Mouse (Mus musculus): ENCODE data around the gene Gm20708. TPM values are rescaled to one million over a fixed set of nuclear protein-coding genes. Genes with fewer than 3 reads are reported as not detected.

The Gm20708 gene
- polyA plus RNA-seq, 1 experiment, result not detected

GRCm38 (mm10) chr11:117769683-117770047 lies 39.8 kb upstream of the Gm20708 start:
- H3K27ac ChIP-seq (ENCODE audit: insufficient read depth, low read depth, low read length), result no peak overlapping the region

GRCm38 (mm10) chr11:117770407-117770806 lies 39.1 kb upstream of the Gm20708 start:
- Histone ChIP-seq H3K27ac (ENCODE audit: insufficient read depth, low read depth, low read length) (no peak overlapping the region), H3K4me3 (ENCODE audit: insufficient read depth, low read depth, low read length) (no peak overlapping the region), H3K4me1 (ENCODE audit: control insufficient read depth, insufficient read depth, low read length) (no peaks in the 10 kb centered on the region; the same call in 1 of the 2 replicates)
- 86% methylated on average over 10 of the region's 10 CpGs for WGBS
- no peak for TF ChIP-seq CTCF (IDR thresholded peaks at IDR 0.05; ENCODE audit: insufficient read depth, low read depth, low read length)
- TF ChIP-seq POLR2A (IDR thresholded peaks at IDR 0.05; ENCODE audit: insufficient read depth, low read depth, low read length), result no peak

More at GRCm38 (mm10) chr11:117769683-117770047, 39.8 kb upstream of the Gm20708 start:
- Histone ChIP-seq H3K4me3 (ENCODE audit: insufficient read depth, low read depth, low read length) (no peak overlapping the region), H3K4me1 (ENCODE audit: control insufficient read depth, insufficient read depth, low read length) (no peaks in the 10 kb centered on the region; the same call in 1 of the 2 replicates)
- TF ChIP-seq CTCF (IDR thresholded peaks at IDR 0.05; ENCODE audit: insufficient read depth, low read depth, low read length) (no peak), POLR2A (IDR thresholded peaks at IDR 0.05; ENCODE audit: insufficient read depth, low read depth, low read length) (no peak)
- 38% methylated on average over 7 of the region's 7 CpGs for WGBS

DNA sequence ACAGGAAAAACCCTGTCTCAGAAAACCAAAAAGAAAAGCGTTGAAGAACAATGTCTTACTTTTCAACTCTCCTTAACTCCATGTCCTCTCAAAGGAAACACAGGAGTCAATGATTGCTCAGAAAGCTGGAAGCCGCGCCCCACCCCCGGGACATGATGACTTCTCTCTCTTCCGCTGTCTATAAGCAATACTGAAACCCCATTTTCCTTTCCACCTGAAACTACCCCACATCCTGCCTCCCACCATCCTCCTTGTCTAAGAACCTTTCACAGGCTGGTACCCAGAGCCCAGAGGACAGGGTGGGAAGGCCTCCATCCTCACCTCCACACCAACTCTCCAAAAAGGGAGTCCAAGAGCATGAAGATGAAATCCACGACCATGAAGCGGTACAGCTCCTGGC lies 37.1 kb upstream of the Gm20708 start:
- Histone ChIP-seq H3K4me3 (ENCODE audit: insufficient read depth, low read depth, low read length) (no peak overlapping the region), H3K27ac (ENCODE audit: insufficient read depth, low read depth, low read length) (no peak overlapping the region), H3K4me1 (ENCODE audit: control insufficient read depth, insufficient read depth, low read length) (no peaks in the 10 kb centered on the region; the same call in 1 of the 2 replicates)
- TF ChIP-seq POLR2A (IDR thresholded peaks at IDR 0.05; ENCODE audit: insufficient read depth, low read depth, low read length), result no peak
- no peak for TF ChIP-seq CTCF (IDR thresholded peaks at IDR 0.05; ENCODE audit: insufficient read depth, low read depth, low read length)
- 94% methylated on average over 7 of the region's 7 CpGs for WGBS

GRCm38 (mm10) chr11:117774925-117775324 lies 34.5 kb upstream of the Gm20708 start:
- Histone ChIP-seq H3K27ac (ENCODE audit: insufficient read depth, low read depth, low read length) (no peak overlapping the region), H3K4me1 (ENCODE audit: control insufficient read depth, insufficient read depth, low read length) (peaks cover 14% of the 10 kb centered on the region), H3K4me3 (ENCODE audit: insufficient read depth, low read depth, low read length) (no peak overlapping the region)
- TF ChIP-seq POLR2A (IDR thresholded peaks at IDR 0.05; ENCODE audit: insufficient read depth, low read depth, low read length), result no peak
- no peak for TF ChIP-seq CTCF (IDR thresholded peaks at IDR 0.05; ENCODE audit: insufficient read depth, low read depth, low read length)
- 93% methylated on average over 10 of the region's 10 CpGs for WGBS

DNA sequence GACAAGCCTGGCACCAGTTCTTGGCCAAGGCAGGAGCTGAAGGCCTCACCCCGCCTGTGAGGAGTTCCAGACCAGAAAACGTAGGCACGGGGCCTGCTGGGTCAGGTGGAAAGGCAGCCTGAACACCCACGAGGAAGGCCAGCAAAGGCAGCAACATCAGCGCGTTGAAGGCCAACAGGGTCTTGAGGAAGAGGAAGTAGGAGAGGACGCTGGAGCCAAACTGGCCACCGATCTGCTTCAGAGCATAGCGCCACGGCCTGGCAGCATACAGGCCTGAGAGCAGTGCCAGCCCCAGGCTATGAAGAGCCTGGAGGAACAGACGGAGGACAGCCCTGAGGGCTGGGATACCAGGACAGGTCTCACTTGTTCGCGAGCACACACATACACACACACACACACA lies 33.9 kb upstream of the Gm20708 start:
- H3K4me1 ChIP-seq (ENCODE audit: control insufficient read depth, insufficient read depth, low read length), result peaks cover 20% of the 10 kb centered on the region
- WGBS, result 89% methylated on average over 13 of the region's 13 CpGs
- TF ChIP-seq CTCF (IDR thresholded peaks at IDR 0.05; ENCODE audit: insufficient read depth, low read depth, low read length) (no peak), POLR2A (IDR thresholded peaks at IDR 0.05; ENCODE audit: insufficient read depth, low read depth, low read length) (no peak)
- no peak overlapping the region for H3K27ac ChIP-seq (ENCODE audit: insufficient read depth, low read depth, low read length)
- no peak overlapping the region for H3K4me3 ChIP-seq (ENCODE audit: insufficient read depth, low read depth, low read length)

GRCm38 (mm10) chr11:117776085-117776792 lies 33.2 kb upstream of the Gm20708 start:
- H3K4me3 ChIP-seq (ENCODE audit: insufficient read depth, low read depth, low read length), result no peak overlapping the region
- no peak overlapping the region for H3K27ac ChIP-seq (ENCODE audit: insufficient read depth, low read depth, low read length)
- WGBS, result 93% methylated on average over 14 of the region's 14 CpGs
- peaks cover 27% of the 10 kb centered on the region for H3K4me1 ChIP-seq (ENCODE audit: control insufficient read depth, insufficient read depth, low read length)
- no peak for TF ChIP-seq CTCF (IDR thresholded peaks at IDR 0.05; ENCODE audit: insufficient read depth, low read depth, low read length)
- TF ChIP-seq POLR2A (IDR thresholded peaks at IDR 0.05; ENCODE audit: insufficient read depth, low read depth, low read length), result no peak

GRCm38 (mm10) chr11:117777111-117777510 lies 32.4 kb upstream of the Gm20708 start:
- TF ChIP-seq CTCF (IDR thresholded peaks at IDR 0.05; ENCODE audit: insufficient read depth, low read depth, low read length) (no peak), POLR2A (IDR thresholded peaks at IDR 0.05; ENCODE audit: insufficient read depth, low read depth, low read length) (no peak)

GRCm38 (mm10) chr11:117778031-117778430 lies 31.4 kb upstream of the Gm20708 start:
- TF ChIP-seq CTCF (IDR thresholded peaks at IDR 0.05; ENCODE audit: insufficient read depth, low read depth, low read length) (no peak), POLR2A (IDR thresholded peaks at IDR 0.05; ENCODE audit: insufficient read depth, low read depth, low read length) (no peak)
- 94% methylated on average over 11 of the region's 11 CpGs for WGBS
- Histone ChIP-seq H3K27ac (ENCODE audit: insufficient read depth, low read depth, low read length) (no peak overlapping the region), H3K4me1 (ENCODE audit: control insufficient read depth, insufficient read depth, low read length) (peaks cover 33% of the 10 kb centered on the region), H3K4me3 (ENCODE audit: insufficient read depth, low read depth, low read length) (no peak overlapping the region)

More at GRCm38 (mm10) chr11:117777111-117777510, 32.4 kb upstream of the Gm20708 start:
- Histone ChIP-seq H3K4me1 (ENCODE audit: control insufficient read depth, insufficient read depth, low read length) (peaks cover 30% of the 10 kb centered on the region), H3K4me3 (ENCODE audit: insufficient read depth, low read depth, low read length) (no peak overlapping the region), H3K27ac (ENCODE audit: insufficient read depth, low read depth, low read length) (no peak overlapping the region)
- 91% methylated on average over 5 of the region's 5 CpGs for WGBS

- no peak overlapping the region for H3K27ac ChIP-seq (ENCODE audit: insufficient read depth, low read depth, low read length)
These were observed 30.5 kb upstream of the Gm20708 start for GRCm38 (mm10) chr11:117778851-117779433.

More at GRCm38 (mm10) chr11:117778851-117779433, 30.5 kb upstream of the Gm20708 start:
- 82% methylated on average over 12 of the region's 12 CpGs for whole genome bisulfite sequencing
- peaks cover 34% of the 10 kb centered on the region for H3K4me1 ChIP-seq (ENCODE audit: control insufficient read depth, insufficient read depth, low read length)
- TF ChIP-seq CTCF (IDR thresholded peaks at IDR 0.05; ENCODE audit: insufficient read depth, low read depth, low read length) (no peak), POLR2A (IDR thresholded peaks at IDR 0.05; ENCODE audit: insufficient read depth, low read depth, low read length) (no peak)
- no peak overlapping the region for H3K4me3 ChIP-seq (ENCODE audit: insufficient read depth, low read depth, low read length)
